Mouse (Mus musculus): ENCODE data around the gene Sec13. TPM values are rescaled to one million over a fixed set of nuclear protein-coding genes. Genes with fewer than 3 reads are reported as not detected.

The Sec13 gene
- total and polyA plus RNA-seq, 3 experiments = 145 to 257 (median 209) TPM

DNA sequence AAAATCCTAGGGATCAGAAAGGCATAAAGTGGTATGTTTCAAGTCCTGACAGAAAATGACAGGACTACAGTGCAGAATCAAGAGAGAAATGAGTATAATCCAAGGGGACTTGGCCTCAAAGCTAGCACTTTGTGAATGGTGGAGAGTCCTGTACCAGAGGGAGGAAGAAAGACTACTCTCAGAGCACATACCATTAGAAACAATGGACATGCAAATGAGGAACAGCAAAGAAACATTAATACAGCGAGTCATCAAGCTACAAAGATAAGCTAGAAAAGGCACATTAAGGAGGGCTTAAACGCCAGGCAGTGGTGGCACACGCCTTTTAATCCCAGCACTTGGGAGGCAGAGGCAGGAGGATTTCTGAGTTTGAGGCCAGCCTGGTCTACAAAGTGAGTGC is 9.2 kb downstream of the Sec13 start:
- dilution Hi-C loops (cut with MboI; ENCODE audit: extremely low pct_ligation_motif_present, extremely low pct_unique_long_range_greater_than_20kb, low sequenced_read_pairs) = no loop called here

DNA sequence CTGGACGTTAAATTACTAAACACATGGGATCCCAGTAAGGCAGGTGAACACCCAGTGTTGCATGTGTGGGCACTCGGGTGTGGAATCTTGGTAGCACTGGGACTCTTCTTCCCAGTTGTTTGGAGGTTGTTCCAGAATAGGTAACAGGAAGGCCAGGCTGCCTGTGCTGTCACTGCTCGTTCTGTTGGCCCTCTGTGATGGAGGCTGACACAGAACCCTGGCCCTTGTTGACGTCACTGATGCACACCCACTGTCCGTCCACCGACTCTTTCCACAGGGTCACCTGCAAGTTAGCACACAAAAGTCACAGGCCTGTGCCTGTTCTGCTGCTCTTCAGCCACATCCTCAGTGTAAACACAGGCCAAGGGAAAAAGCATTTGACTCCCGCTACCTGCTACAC is 12.4 kb downstream of the Sec13 start:
- dilution Hi-C loops (cut with MboI; ENCODE audit: extremely low pct_ligation_motif_present, extremely low pct_unique_long_range_greater_than_20kb, low sequenced_read_pairs) (no loop called here), in situ Hi-C loops (cut with MboI; ENCODE audit: low pct_ligation_motif_present, low pct_unique_long_range_greater_than_20kb, low sequenced_read_pairs) (no loop called here)
- Histone ChIP-seq H3K27ac (ENCODE audit: insufficient read depth, low read depth) (no peak overlapping the region), H3K9ac (ENCODE audit: insufficient read depth, low read depth) (no peak overlapping the region), H3K36me3 (replicated peaks in 1 of 2; ENCODE audit: control insufficient read depth in 1 of 2, insufficient read depth in 1 of 2, low read length in 1 of 2) (peaks cover 74 to 98% of the 10 kb centered on the region in 2 experiments), H3K9me3 (replicated peaks; ENCODE audit: low read length) (no peaks in the 10 kb centered on the region), H3K4me1 (ENCODE audit: control insufficient read depth in 1 of 2, insufficient read depth in 2 of 2) (no peaks in the 10 kb centered on the region), H3K4me3 (replicated peaks in 1 of 3; ENCODE audit: low read depth in 2 of 3, low read length in 2 of 3, poor library complexity in 1 of 3) (no peak overlapping the region), H3K79me2 (replicated peaks; ENCODE audit: control insufficient read depth, extremely low read depth, insufficient read depth, poor library complexity, severe bottlenecking) (no peaks in the 10 kb centered on the region), H3K27me3 (replicated peaks) (no peaks in the 10 kb centered on the region), H3K4me2 (ENCODE audit: insufficient read depth, low read depth, poor library complexity, severe bottlenecking) (no peak overlapping the region)
- no peak for TF ChIP-seq CHD1 (IDR thresholded peaks at IDR 0.05; ENCODE audit: low read depth, low read length)
- no peak for TF ChIP-seq PAX5 (IDR thresholded peaks at IDR 0.05; ENCODE audit: low read length)
- no peak for TF ChIP-seq POLR2A (IDR thresholded peaks at IDR 0.05; ENCODE audit: low read depth, low read length)
- DNase-seq (ENCODE audit: extremely low read depth) = no peak

More for the DNA sequence above, 9.2 kb downstream of the Sec13 start:
- in situ Hi-C loops (cut with MboI; ENCODE audit: low pct_ligation_motif_present, low pct_unique_long_range_greater_than_20kb, low sequenced_read_pairs) = no loop called here
- H3K4me3 ChIP-seq (replicated peaks in 1 of 3; ENCODE audit: low read depth in 2 of 3, low read length in 2 of 3, poor library complexity in 1 of 3) = no peak overlapping the region
- no peaks in the 10 kb centered on the region for H3K79me2 ChIP-seq (replicated peaks; ENCODE audit: control insufficient read depth, extremely low read depth, insufficient read depth, poor library complexity, severe bottlenecking)
- peaks cover 85 to 100% of the 10 kb centered on the region in 2 experiments for H3K36me3 ChIP-seq (replicated peaks in 1 of 2; ENCODE audit: control insufficient read depth in 1 of 2, insufficient read depth in 1 of 2, low read length in 1 of 2)
- TF ChIP-seq POLR2AphosphoS2 (IDR thresholded peaks at IDR 0.05; ENCODE audit: low read depth, low read length) = 0 out of 2 replicates have a peak, but pooled peaks have one; percentile 38
- no peak for TF ChIP-seq SIN3A (IDR thresholded peaks at IDR 0.05; ENCODE audit: low read length)
- TF ChIP-seq MEF2A (IDR thresholded peaks at IDR 0.05; ENCODE audit: borderline replicate concordance, low read depth, low read length) = no peak
- TF ChIP-seq ELF1 (IDR thresholded peaks at IDR 0.05; ENCODE audit: low read depth, low read length) = no peak
- no peak for TF ChIP-seq HCFC1 (IDR thresholded peaks at IDR 0.05; ENCODE audit: low read depth, low read length)
- no peak for TF ChIP-seq IRF4 (IDR thresholded peaks at IDR 0.05; ENCODE audit: low read depth, low read length)
- TF ChIP-seq NRF1 (IDR thresholded peaks at IDR 0.05; ENCODE audit: low read depth, low read length) = no peak
- H3K4me1 ChIP-seq (ENCODE audit: control insufficient read depth in 1 of 2, insufficient read depth in 2 of 2) = no peaks in the 10 kb centered on the region
- H3K27me3 ChIP-seq (replicated peaks) = no peaks in the 10 kb centered on the region
- H3K9me3 ChIP-seq (replicated peaks; ENCODE audit: low read length) = no peaks in the 10 kb centered on the region
- no peak overlapping the region for H3K27ac ChIP-seq (ENCODE audit: insufficient read depth, low read depth)
- DNase-seq (ENCODE audit: extremely low read depth) = no peak
- no peak overlapping the region for H3K4me2 ChIP-seq (ENCODE audit: insufficient read depth, low read depth, poor library complexity, severe bottlenecking)
- no peak overlapping the region for H3K9ac ChIP-seq (ENCODE audit: insufficient read depth, low read depth)

DNA sequence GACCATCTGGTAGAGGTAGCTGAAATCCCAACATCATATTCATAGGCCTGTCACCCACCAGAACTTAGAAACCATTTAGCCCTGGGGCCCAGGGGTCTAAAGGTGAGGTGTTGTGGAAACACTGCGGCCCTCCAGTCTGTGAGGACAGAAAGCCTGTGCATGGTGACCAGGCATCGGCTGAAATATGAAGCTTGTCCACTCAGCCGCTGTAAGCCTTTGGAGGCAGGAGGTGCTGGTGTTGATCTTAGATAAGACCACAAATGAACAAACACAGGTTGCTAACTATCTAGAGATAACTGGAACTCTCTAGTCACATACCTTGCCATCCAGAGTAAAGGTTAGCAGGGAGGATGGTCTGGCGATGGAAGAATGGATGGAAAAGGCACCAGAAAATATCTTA is 19.5 kb downstream of the Sec13 start:
- H3K4me1 ChIP-seq (ENCODE audit: control insufficient read depth in 1 of 2, insufficient read depth in 2 of 2) = no peaks in the 10 kb centered on the region
- H3K79me2 ChIP-seq (replicated peaks; ENCODE audit: control insufficient read depth, extremely low read depth, insufficient read depth, poor library complexity, severe bottlenecking) = no peaks in the 10 kb centered on the region
- in situ Hi-C loops (cut with MboI; ENCODE audit: low pct_ligation_motif_present, low pct_unique_long_range_greater_than_20kb, low sequenced_read_pairs) (no loop called here), dilution Hi-C loops (cut with MboI; ENCODE audit: extremely low pct_ligation_motif_present, extremely low pct_unique_long_range_greater_than_20kb, low sequenced_read_pairs) (no loop called here)
- H3K4me3 ChIP-seq (replicated peaks in 1 of 3; ENCODE audit: low read depth in 2 of 3, low read length in 2 of 3, poor library complexity in 1 of 3) = no peak overlapping the region
- H3K9me3 ChIP-seq (replicated peaks; ENCODE audit: low read length) = no peaks in the 10 kb centered on the region
- H3K27ac ChIP-seq (ENCODE audit: insufficient read depth, low read depth) = no peak overlapping the region
- H3K36me3 ChIP-seq (replicated peaks in 1 of 2; ENCODE audit: control insufficient read depth in 1 of 2, insufficient read depth in 1 of 2, low read length in 1 of 2) = peaks cover 73 to 98% of the 10 kb centered on the region in 2 experiments
- no peak overlapping the region for H3K9ac ChIP-seq (ENCODE audit: insufficient read depth, low read depth)
- no peak overlapping the region for H3K4me2 ChIP-seq (ENCODE audit: insufficient read depth, low read depth, poor library complexity, severe bottlenecking)
- H3K27me3 ChIP-seq (replicated peaks) = no peaks in the 10 kb centered on the region
- no peak for DNase-seq (ENCODE audit: extremely low read depth)
- TF ChIP-seq HCFC1 (IDR thresholded peaks at IDR 0.05; ENCODE audit: low read depth, low read length) (no peak), PAX5 (IDR thresholded peaks at IDR 0.05; ENCODE audit: low read length) (no peak)
